Mouse (Mus musculus) liver, postnatal 0 days (tissue): ENCODE measurements around the gene Sorbs1. TPM values are rescaled to one million over a fixed set of nuclear protein-coding genes. Genes with fewer than 3 reads are reported as not detected.

ENCODE experiments used
- ATAC-seq: fragments of 200-750 bp; cut with Nextera tagmentation; 2 replicates; pipeline ENCODE4 v1.8.0; 2017; ENCODE audit warnings: mild to moderate bottlenecking, moderate library complexity
- DNase-seq: peaks from one replicate; pipeline ENCODE4 v3.0.0-alpha.2; 2016
- H3K27ac ChIP-seq: fragments of 300-500 bp; sonication (generic); 2 replicates; pipeline ENCODE4 v1.5.1; 2014; ENCODE audit warnings: antibody characterized with exemption, moderate library complexity, mild to moderate bottlenecking, low read depth
- H3K27me3 ChIP-seq: fragments of 300-500 bp; sonication (generic); 2 replicates; pipeline ENCODE4 v1.6.1; 2014; ENCODE audit warnings: low read length, control low read depth, mixed read lengths; ENCODE audit not compliant: insufficient read depth
- H3K36me3 ChIP-seq: fragments of 300-500 bp; sonication (generic); replicated peaks from 2 replicates; pipeline ENCODE4 v1.6.1; 2014; ENCODE audit warnings: mild to moderate bottlenecking, control low read depth, low read length, moderate library complexity, mixed read lengths; ENCODE audit not compliant: insufficient read depth
- H3K4me1 ChIP-seq: fragments of 300-500 bp; sonication (generic); 2 replicates; pipeline ENCODE4 v1.6.1; 2014; ENCODE audit warnings: antibody characterized with exemption, mild to moderate bottlenecking, control low read depth; ENCODE audit not compliant: insufficient read depth
- H3K4me2 ChIP-seq: fragments of 300-500 bp; sonication (generic); 2 replicates; pipeline ENCODE4 v1.6.1; 2014; ENCODE audit warnings: low read depth, mild to moderate bottlenecking, low read length, moderate library complexity, mixed read lengths
- H3K4me3 ChIP-seq: fragments of 300-500 bp; sonication (generic); 2 replicates; pipeline ENCODE4 v1.5.1; 2014; ENCODE audit warnings: low read depth, low read length
- H3K9ac ChIP-seq: fragments of 300-500 bp; sonication (generic); replicated peaks from 2 replicates; pipeline ENCODE4 v1.6.1; 2014; ENCODE audit warnings: mild to moderate bottlenecking, moderate library complexity
- H3K9me3 ChIP-seq: fragments of 300-500 bp; sonication (generic); 2 replicates; pipeline ENCODE4 v1.6.1; 2016; ENCODE audit warnings: mild to moderate bottlenecking, control low read depth, low read length, mixed read lengths
- CTCF ChIP-seq: sonication (generic); IDR thresholded peaks from 2 replicates; pipeline ENCODE4 v1.5.1; 2016; ENCODE audit warnings: antibody characterized with exemption, low read depth
- EP300 ChIP-seq: IDR thresholded peaks from 2 replicates; pipeline ENCODE4 v1.6.1; 2016; ENCODE audit warnings: antibody characterized with exemption, low read depth, mild to moderate bottlenecking
- WGBS: fragments of 180-500 bp; shearing (Covaris S2); extraction: QIAGEN DNeasy Blood & Tissue Kit; methylation state at CpG from one replicate; pipeline ENCODE4 v1.1.7; 2014; ENCODE audit not compliant: insufficient replicate concordance; 5-methylcytosine and 5-hydroxymethylcytosine counted together
- polyA plus RNA-seq: library from polyadenylated mRNA; unstranded; fragments of >200 nt; fragmentation: Nextera tagmentation; extraction: Ambion mirVana; gene quantifications from 2 replicates; pipeline ENCODE4 v1.2.1, GENCODE M21; 2015

The Sorbs1 gene
- polyA plus RNA-seq, 1 experiment from 2014 or later, result 30.4 TPM

GRCm38 (mm10) chr19:40435045-40435444 lies 78.5 kb downstream of the Sorbs1 start:
- DNase-seq, result no peak
- peaks cover 10% of the 10 kb centered on the region; the same call in 1 of the 2 replicates for H3K4me1 ChIP-seq
- no peaks in the 10 kb centered on the region for H3K36me3 ChIP-seq
- H3K27ac ChIP-seq, result no peak overlapping the region
- no peak overlapping the region for H3K4me3 ChIP-seq
- ATAC-seq, result no peak
- TF ChIP-seq EP300 (no peak), CTCF (no peak)
- no peaks in the 10 kb centered on the region for H3K27me3 ChIP-seq
- 85% methylated on average over 7 of the region's 7 CpGs for WGBS
- no peak overlapping the region for H3K9ac ChIP-seq
- H3K9me3 ChIP-seq, result no peaks in the 10 kb centered on the region
- no peak overlapping the region for H3K4me2 ChIP-seq

DNA sequence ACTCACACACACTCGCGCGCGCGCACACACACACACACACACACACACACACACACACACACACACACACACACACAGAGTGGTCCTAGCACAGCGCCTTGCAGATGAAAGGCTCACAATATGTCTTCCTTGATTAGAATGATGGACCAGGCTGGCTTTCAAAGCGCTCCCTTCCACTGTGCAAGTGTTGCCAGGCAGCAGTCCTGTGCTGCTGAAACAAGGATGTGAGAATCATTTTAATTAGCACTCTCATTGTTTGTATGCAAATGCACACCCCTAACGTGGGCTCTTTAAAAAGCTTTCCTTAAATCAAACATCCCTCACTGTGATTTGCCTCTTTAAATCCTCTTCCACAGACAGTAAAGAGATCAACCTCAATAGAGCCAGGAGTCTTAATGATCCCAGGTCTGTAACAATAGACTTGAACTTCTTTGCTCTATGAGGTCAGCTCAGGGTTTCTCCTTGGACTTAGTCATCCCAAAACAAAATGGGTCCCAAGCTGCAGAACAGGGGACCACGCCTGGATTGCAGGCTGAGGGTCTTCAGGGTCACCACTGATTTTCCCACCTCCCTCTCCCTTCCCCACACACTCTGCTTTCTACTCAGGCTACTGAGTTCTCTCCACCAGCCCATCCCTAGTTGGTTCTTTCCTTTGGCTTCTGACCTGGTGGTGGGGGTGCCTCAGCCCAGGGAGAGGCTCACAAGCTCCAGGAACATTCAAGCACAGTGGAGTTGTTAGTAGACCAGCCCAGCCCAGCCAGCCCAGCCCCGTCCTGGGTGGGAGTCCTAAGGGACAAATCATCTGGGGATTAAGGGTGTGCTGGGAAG lies 79.3 kb downstream of the Sorbs1 start:
- no peak overlapping the region for H3K27ac ChIP-seq
- H3K9me3 ChIP-seq, result no peaks in the 10 kb centered on the region
- peaks cover 15% of the 10 kb centered on the region for H3K4me1 ChIP-seq
- ATAC-seq (no peak), DNase-seq (no peak)
- H3K27me3 ChIP-seq, result no peaks in the 10 kb centered on the region
- no peak overlapping the region for H3K9ac ChIP-seq
- TF ChIP-seq EP300, result no peak
- TF ChIP-seq CTCF, result no peak
- WGBS, result 88% methylated on average over 10 of the region's 10 CpGs
- H3K4me2 ChIP-seq, result no peak overlapping the region
- H3K36me3 ChIP-seq, result no peaks in the 10 kb centered on the region
- H3K4me3 ChIP-seq, result no peak overlapping the region

- 79% methylated on average over 8 of the region's 8 CpGs for WGBS
- TF ChIP-seq CTCF (no peak), EP300 (no peak)
- no peak overlapping the region for H3K9ac ChIP-seq
- no peaks in the 10 kb centered on the region for H3K27me3 ChIP-seq
- DNase-seq (no peak), ATAC-seq (no peak)
- no peak overlapping the region for H3K4me3 ChIP-seq
- H3K27ac ChIP-seq, result no peak overlapping the region
- H3K36me3 ChIP-seq, result no peaks in the 10 kb centered on the region
- H3K4me2 ChIP-seq, result no peak overlapping the region
- no peaks in the 10 kb centered on the region for H3K9me3 ChIP-seq
- H3K4me1 ChIP-seq, result peaks cover 21% of the 10 kb centered on the region
Observed at GRCm38 (mm10) chr19:40433316-40433912, 80.2 kb downstream of the Sorbs1 start.

DNA sequence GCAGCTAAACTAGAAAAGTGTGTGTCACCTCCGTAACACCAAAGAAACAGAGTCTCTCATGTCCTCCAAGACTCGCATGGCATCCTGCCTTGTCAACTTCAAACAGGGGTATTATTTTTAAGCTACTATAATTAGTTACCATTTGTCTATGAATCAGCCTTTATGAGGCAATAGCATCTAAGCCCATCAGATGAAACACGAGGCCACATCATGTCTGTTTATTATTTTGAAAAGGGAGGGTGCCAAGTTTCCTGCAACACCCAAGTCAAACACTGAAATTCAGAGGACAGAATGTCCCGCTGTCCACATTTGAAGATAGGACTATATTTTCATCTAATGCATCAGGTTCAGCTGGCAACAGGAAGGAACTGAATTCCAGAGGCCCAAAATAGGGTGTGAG lies 81.6 kb downstream of the Sorbs1 start:
- H3K9ac ChIP-seq, result no peak overlapping the region
- 66% methylated on average over 4 of the region's 4 CpGs for WGBS
- H3K27me3 ChIP-seq, result no peaks in the 10 kb centered on the region
- TF ChIP-seq EP300 (peak; percentile 79), CTCF (no peak)
- H3K4me3 ChIP-seq, result no peak overlapping the region
- H3K4me1 ChIP-seq, result peaks cover 18% of the 10 kb centered on the region
- H3K36me3 ChIP-seq, result no peaks in the 10 kb centered on the region
- DNase-seq (no peak), ATAC-seq (peak; percentile 27)
- no peak overlapping the region for H3K4me2 ChIP-seq
- no peak overlapping the region for H3K27ac ChIP-seq
- H3K9me3 ChIP-seq, result no peaks in the 10 kb centered on the region

DNA sequence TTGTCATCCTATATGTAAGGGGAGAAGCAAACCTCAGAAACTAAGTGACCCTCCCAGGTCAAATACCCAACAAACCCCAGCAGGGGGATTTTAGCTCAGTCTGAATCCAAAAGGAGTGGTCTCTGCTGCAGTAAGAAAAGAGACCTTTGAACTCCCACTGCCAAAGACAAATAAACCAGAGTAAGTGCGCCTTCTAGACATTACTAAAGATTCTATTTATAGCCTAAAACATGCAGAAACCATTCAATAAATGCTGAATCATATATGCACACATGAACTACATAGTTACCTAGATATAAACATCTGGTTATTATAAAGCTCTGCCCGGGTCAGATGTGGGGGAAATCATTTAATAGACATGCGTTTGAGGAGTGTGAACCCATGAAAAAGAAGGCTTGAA lies 84.0 kb downstream of the Sorbs1 start:
- H3K4me3 ChIP-seq, result no peak overlapping the region
- WGBS, result 71% methylated on average over 3 of the region's 3 CpGs
- H3K27ac ChIP-seq, result no peak overlapping the region
- peaks cover 17% of the 10 kb centered on the region for H3K4me1 ChIP-seq
- no peak overlapping the region for H3K4me2 ChIP-seq
- DNase-seq (no peak), ATAC-seq (no peak)
- no peak for TF ChIP-seq EP300
- no peak for TF ChIP-seq CTCF
- H3K27me3 ChIP-seq, result no peaks in the 10 kb centered on the region
- H3K9me3 ChIP-seq, result no peaks in the 10 kb centered on the region
- no peaks in the 10 kb centered on the region for H3K36me3 ChIP-seq
- H3K9ac ChIP-seq, result no peak overlapping the region

- Histone ChIP-seq H3K27ac (no peak overlapping the region), H3K9me3 (no peaks in the 10 kb centered on the region), H3K4me1 (peaks cover 17% of the 10 kb centered on the region), H3K4me2 (no peak overlapping the region), H3K4me3 (no peak overlapping the region), H3K9ac (no peak overlapping the region), H3K27me3 (no peaks in the 10 kb centered on the region), H3K36me3 (no peaks in the 10 kb centered on the region)
- no peak for TF ChIP-seq CTCF
- no peak for TF ChIP-seq EP300
- ATAC-seq (no peak), DNase-seq (no peak)
- WGBS, result 76% methylated on average over 3 of the region's 3 CpGs
Observed at GRCm38 (mm10) chr19:40429169-40429568, 84.4 kb downstream of the Sorbs1 start.
